Mouse (Mus musculus) intestine, embryonic 14.5 days (tissue): ENCODE results near the gene Rab11fip4. TPM values are rescaled to one million over a fixed set of nuclear protein-coding genes. Genes with fewer than 3 reads are reported as not detected.
A peak's percentile ranks its signal among the peaks of the same experiment; 100 is the strongest.

ENCODE experiments used
- ATAC-seq: fragments of 200-750 bp; cut with Nextera tagmentation; replicated peaks from 2 replicates; pipeline ENCODE4 v1.8.0; 2017; ENCODE audit warnings: low read depth, moderate number of reproducible peaks, moderate TSS enrichment, moderate library complexity; ENCODE audit not compliant: low FRiP score, low TSS enrichment
- DNase-seq: peaks from one replicate; pipeline ENCODE4 v3.0.0-alpha.2; 2018; ENCODE audit warnings: low spot score
- H3K27ac ChIP-seq: fragments of 300-500 bp; sonication (generic); 2 replicates; pipeline ENCODE4 v1.5.1; 2014; ENCODE audit warnings: low read depth, mild to moderate bottlenecking, control low read depth
- H3K27me3 ChIP-seq: fragments of 300-500 bp; sonication (generic); replicated peaks from 2 replicates; pipeline ENCODE4 v1.6.1; 2014; ENCODE audit warnings: low read length, control low read depth; ENCODE audit not compliant: control insufficient read depth, insufficient read depth
- H3K36me3 ChIP-seq: fragments of 300-500 bp; sonication (generic); 2 replicates; pipeline ENCODE4 v1.6.1; 2014; ENCODE audit warnings: low read length, control low read depth; ENCODE audit not compliant: control insufficient read depth, insufficient read depth
- H3K4me1 ChIP-seq: fragments of 300-500 bp; sonication (generic); replicated peaks from 2 replicates; pipeline ENCODE4 v1.6.1; 2014; ENCODE audit warnings: low read length, control low read depth, mixed read lengths; ENCODE audit not compliant: control insufficient read depth, insufficient read depth
- H3K4me2 ChIP-seq: fragments of 300-500 bp; sonication (generic); 2 replicates; pipeline ENCODE4 v1.6.1; 2014; ENCODE audit warnings: low read length
- H3K4me3 ChIP-seq: fragments of 300-500 bp; sonication (generic); 2 replicates; pipeline ENCODE4 v1.5.1; 2014; ENCODE audit warnings: low read depth, low read length, control low read depth, mixed read lengths
- H3K9ac ChIP-seq: fragments of 300-500 bp; sonication (generic); 2 replicates; pipeline ENCODE4 v1.6.1; 2014; ENCODE audit warnings: mild to moderate bottlenecking, low read length
- H3K9me3 ChIP-seq: fragments of 300-500 bp; sonication (generic); 2 replicates; pipeline ENCODE4 v1.6.1; 2016; ENCODE audit warnings: low read length, control low read depth; ENCODE audit not compliant: control insufficient read depth
- WGBS: fragments of 180-500 bp; shearing (Covaris S2); extraction: QIAGEN DNeasy Blood & Tissue Kit; methylation state at CpG from one replicate; pipeline ENCODE4 v1.1.7; 2014; 5-methylcytosine and 5-hydroxymethylcytosine counted together
- polyA plus RNA-seq: library from polyadenylated mRNA; unstranded; fragments of >200 nt; fragmentation: Nextera tagmentation; extraction: Ambion mirVana; gene quantifications from 2 replicates; pipeline ENCODE4 v1.2.1, GENCODE M21; 2014

The Rab11fip4 gene
- polyA plus RNA-seq, 1 experiment from 2014 or later: 1.5 TPM

- Histone ChIP-seq H3K4me1 (no peaks in the 10 kb centered on the region), H3K9ac (no peak overlapping the region), H3K27ac (no peak overlapping the region), H3K9me3 (no peaks in the 10 kb centered on the region), H3K36me3 (peaks cover 7% of the 10 kb centered on the region), H3K4me2 (no peak overlapping the region), H3K4me3 (no peak overlapping the region), H3K27me3 (no peaks in the 10 kb centered on the region)
- 83% methylated on average over 2 of the region's 2 CpGs for WGBS
- DNase-seq: no peak
- no peak for ATAC-seq
Measured at GRCm38 (mm10) chr11:79730462-79730861, 139.4 kb downstream of the Rab11fip4 start.

- peaks cover 6% of the 10 kb centered on the region; the same call in 1 of the 2 replicates for H3K4me1 ChIP-seq
- H3K36me3 ChIP-seq: peaks cover 7% of the 10 kb centered on the region
- DNase-seq: no peak
- no peak overlapping the region for H3K9ac ChIP-seq
- ATAC-seq: no peak
- H3K27ac ChIP-seq: no peak overlapping the region
- 87% methylated on average over 5 of the region's 5 CpGs for WGBS
- H3K4me2 ChIP-seq: no peak overlapping the region
- no peaks in the 10 kb centered on the region for H3K27me3 ChIP-seq
- no peak overlapping the region for H3K4me3 ChIP-seq
- no peaks in the 10 kb centered on the region for H3K9me3 ChIP-seq
Measured at GRCm38 (mm10) chr11:79731476-79731875, 140.5 kb downstream of the Rab11fip4 start.

DNA sequence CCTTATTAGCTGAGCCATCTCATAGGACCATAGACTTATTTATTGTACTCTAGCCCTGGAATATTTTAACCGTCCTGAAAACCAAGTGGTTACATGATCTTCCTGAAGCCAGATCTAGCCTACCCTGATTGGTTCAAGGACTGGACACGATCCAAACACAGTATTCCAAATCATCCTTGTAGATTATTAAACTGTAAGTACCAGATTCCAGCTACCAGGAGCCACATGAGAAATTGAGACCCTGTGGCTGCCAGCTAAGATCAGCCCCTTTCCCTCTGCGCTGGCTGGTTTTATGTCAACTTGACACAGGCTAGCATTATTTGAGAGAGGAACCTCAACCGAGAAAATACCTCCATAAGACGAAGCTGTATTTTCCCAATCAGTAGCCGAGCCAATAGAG lies 142.0 kb downstream of the Rab11fip4 start:
- Histone ChIP-seq H3K27me3 (no peaks in the 10 kb centered on the region), H3K9ac (no peak overlapping the region), H3K4me2 (no peak overlapping the region), H3K27ac (no peak overlapping the region), H3K9me3 (no peaks in the 10 kb centered on the region), H3K4me3 (no peak overlapping the region), H3K4me1 (peaks cover 20% of the 10 kb centered on the region), H3K36me3 (peaks cover 7% of the 10 kb centered on the region)
- 91% methylated on average over 6 of the region's 6 CpGs for WGBS
- no peak for ATAC-seq
- DNase-seq: no peak

DNA sequence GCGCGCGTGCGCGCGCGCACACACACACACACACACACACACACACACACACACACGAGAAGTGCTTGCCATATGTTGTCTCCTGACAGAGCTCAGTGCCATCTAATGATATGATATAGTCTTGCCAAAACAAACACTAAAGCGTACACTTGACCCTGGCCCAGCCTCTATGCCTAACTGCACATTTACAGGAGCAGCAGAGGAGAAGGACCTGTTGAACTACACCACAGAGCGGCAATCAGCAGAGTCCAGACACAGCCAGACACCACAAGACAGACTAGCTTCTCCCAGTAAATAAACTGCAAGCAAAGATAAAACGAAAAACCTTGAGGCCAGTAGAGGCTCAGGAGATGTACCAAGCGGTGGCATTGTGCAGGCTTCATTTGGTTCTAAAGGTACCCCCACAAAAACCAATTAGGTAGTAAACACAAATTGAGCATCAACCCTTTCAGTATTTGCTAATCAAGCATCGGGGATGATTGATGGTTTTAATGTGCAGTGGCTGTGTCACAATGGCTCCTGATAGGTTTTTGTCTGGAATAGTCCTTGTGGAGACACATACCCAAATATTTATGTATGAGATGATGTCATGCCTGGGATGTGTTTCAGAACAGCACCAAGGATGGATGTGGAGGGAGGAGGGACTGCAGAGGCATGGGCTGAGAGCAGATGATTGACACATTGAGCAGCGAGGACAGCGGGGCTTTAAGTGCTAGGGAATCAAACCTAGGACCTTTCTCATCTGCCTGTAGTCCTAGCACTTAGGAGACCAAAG lies 145.4 kb downstream of the Rab11fip4 start:
- WGBS: 70% methylated on average over 15 of the region's 15 CpGs
- peaks cover 2% of the 10 kb centered on the region; the same call in 1 of the 2 replicates for H3K36me3 ChIP-seq
- DNase-seq: no peak
- peaks cover 30% of the 10 kb centered on the region for H3K4me1 ChIP-seq
- H3K9ac ChIP-seq: no peak overlapping the region
- H3K4me2 ChIP-seq: no peak overlapping the region
- no peaks in the 10 kb centered on the region for H3K27me3 ChIP-seq
- ATAC-seq: peak; percentile 53; the same call in 1 of the 2 replicates
- H3K4me3 ChIP-seq: no peak overlapping the region
- H3K27ac ChIP-seq: no peak overlapping the region
- H3K9me3 ChIP-seq: no peaks in the 10 kb centered on the region

GRCm38 (mm10) chr11:79737126-79737697 lies 146.2 kb downstream of the Rab11fip4 start:
- no peak overlapping the region for H3K4me2 ChIP-seq
- peaks cover 30% of the 10 kb centered on the region for H3K4me1 ChIP-seq
- H3K9me3 ChIP-seq: no peaks in the 10 kb centered on the region
- no peak overlapping the region for H3K4me3 ChIP-seq
- 59% methylated on average over 12 of the region's 12 CpGs for WGBS
- H3K9ac ChIP-seq: no peak overlapping the region
- no peaks in the 10 kb centered on the region for H3K27me3 ChIP-seq
- ATAC-seq (peak; percentile 40; the same call in 1 of the 2 replicates), DNase-seq (no peak)
- no peaks in the 10 kb centered on the region for H3K36me3 ChIP-seq
- peak overlapping the region; percentile 39; the same call in 1 of the 2 replicates for H3K27ac ChIP-seq

- Histone ChIP-seq H3K36me3 (no peaks in the 10 kb centered on the region), H3K27ac (peak overlapping the region; percentile 55), H3K9me3 (no peaks in the 10 kb centered on the region), H3K4me3 (no peak overlapping the region), H3K27me3 (no peaks in the 10 kb centered on the region), H3K4me1 (peaks cover 30% of the 10 kb centered on the region), H3K4me2 (no peak overlapping the region), H3K9ac (no peak overlapping the region)
- no peak for ATAC-seq
- DNase-seq: no peak
- 76% methylated on average over 6 of the region's 6 CpGs for WGBS
Measured at GRCm38 (mm10) chr11:79737865-79738502, 147.0 kb downstream of the Rab11fip4 start.

DNA sequence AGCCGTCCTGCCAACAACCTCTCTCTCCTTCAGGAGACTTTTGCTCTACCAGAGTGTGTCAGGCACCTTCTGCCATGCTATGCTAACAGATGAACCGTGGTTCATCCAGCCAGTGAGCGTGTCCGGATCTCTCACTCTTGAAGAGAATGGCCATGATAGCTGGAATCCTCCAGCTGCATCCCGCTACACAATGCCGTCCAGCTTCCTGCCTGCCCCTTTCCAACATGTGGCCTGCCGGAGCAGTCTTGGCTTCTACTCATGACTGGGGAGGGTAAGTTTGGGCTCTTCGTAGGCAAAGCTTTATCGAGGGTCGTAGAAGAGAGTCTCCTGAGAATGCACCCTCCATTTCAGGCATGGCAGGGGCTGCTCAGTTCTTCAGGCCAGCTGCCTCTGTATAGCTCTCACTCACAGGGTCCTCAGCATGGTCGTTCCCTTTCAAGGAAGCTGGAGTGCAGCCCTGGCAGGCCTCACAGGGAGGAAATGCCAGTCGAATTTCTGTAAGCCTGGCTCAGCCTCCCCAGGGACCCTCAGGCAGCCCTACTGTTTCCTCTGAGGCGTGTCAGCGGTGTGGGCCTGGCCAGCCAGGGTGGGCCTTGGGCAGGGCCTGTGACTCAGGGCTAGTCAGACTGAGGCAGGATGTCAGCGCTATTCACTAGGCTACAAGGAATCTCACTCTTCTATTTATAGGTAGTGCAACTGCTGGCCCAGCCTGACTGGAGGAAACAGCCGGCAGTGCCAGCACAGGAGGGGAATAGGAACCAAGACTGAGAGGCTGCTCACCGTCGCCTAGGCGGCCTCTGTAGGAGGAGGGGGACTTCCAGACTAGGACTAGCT lies 147.9 kb downstream of the Rab11fip4 start:
- 60% methylated on average over 19 of the region's 19 CpGs for WGBS

More for the DNA sequence above, 147.9 kb downstream of the Rab11fip4 start:
- peak overlapping the region; percentile 55 for H3K27ac ChIP-seq
- no peak for DNase-seq
- H3K4me3 ChIP-seq: no peak overlapping the region
- H3K9me3 ChIP-seq: no peaks in the 10 kb centered on the region
- no peak overlapping the region for H3K4me2 ChIP-seq
- H3K36me3 ChIP-seq: no peaks in the 10 kb centered on the region
- no peak overlapping the region for H3K9ac ChIP-seq
- peak; percentile 57 for ATAC-seq
- no peaks in the 10 kb centered on the region for H3K27me3 ChIP-seq
- peaks cover 30% of the 10 kb centered on the region for H3K4me1 ChIP-seq
